Mouse (Mus musculus): Measurements from ENCODE around the gene Capn6. TPM values are rescaled to one million over a fixed set of nuclear protein-coding genes. Genes with fewer than 3 reads are reported as not detected.

The Capn6 gene
- total and polyA plus RNA-seq, 3 experiments: not detected

GRCm38 (mm10) chrX:143762556-143762955 lies 64.7 kb downstream of the Capn6 start:
- DNase-seq (ENCODE audit: extremely low read depth): no peak
- in situ Hi-C loops (cut with MboI; ENCODE audit: low pct_ligation_motif_present, low pct_unique_long_range_greater_than_20kb, low sequenced_read_pairs) (no loop called here), dilution Hi-C loops (cut with MboI; ENCODE audit: extremely low pct_ligation_motif_present, extremely low pct_unique_long_range_greater_than_20kb, low sequenced_read_pairs) (no loop called here)
- H3K27me3 ChIP-seq (replicated peaks): no peaks in the 10 kb centered on the region
- H3K9me3 ChIP-seq (replicated peaks; ENCODE audit: low read length): no peaks in the 10 kb centered on the region
- no peaks in the 10 kb centered on the region for H3K79me2 ChIP-seq (replicated peaks; ENCODE audit: control insufficient read depth, extremely low read depth, insufficient read depth, poor library complexity, severe bottlenecking)
- H3K27ac ChIP-seq (ENCODE audit: insufficient read depth, low read depth): no peak overlapping the region
- H3K4me3 ChIP-seq (replicated peaks in 1 of 3; ENCODE audit: low read depth in 2 of 3, low read length in 2 of 3, poor library complexity in 1 of 3): no peak overlapping the region
- H3K4me2 ChIP-seq (ENCODE audit: insufficient read depth, low read depth, poor library complexity, severe bottlenecking): no peak overlapping the region
- TF ChIP-seq RCOR1 (conservative IDR thresholded peaks at IDR 0.05; ENCODE audit: low read depth, low read length) (no peak), JUND (conservative IDR thresholded peaks at IDR 0.05; ENCODE audit: low read depth, low read length) (no peak), CHD1 (IDR thresholded peaks at IDR 0.05; ENCODE audit: low read depth, low read length) (no peak), MAFK (IDR thresholded peaks at IDR 0.05; ENCODE audit: insufficient replicate concordance, low read length) (no peak), JUN (IDR thresholded peaks at IDR 0.05; ENCODE audit: insufficient read depth, low read depth, low read length) (no peak), IRF4 (IDR thresholded peaks at IDR 0.05; ENCODE audit: low read depth, low read length) (no peak), MEF2A (IDR thresholded peaks at IDR 0.05; ENCODE audit: borderline replicate concordance, low read depth, low read length) (no peak), CTCF (conservative IDR thresholded peaks at IDR 0.05 in 1 of 2, IDR thresholded peaks at IDR 0.05 in 1 of 2; ENCODE audit: low read depth in 2 of 2, low read length in 2 of 2) (no peak), MYC (IDR thresholded peaks at IDR 0.05; ENCODE audit: low read depth, low read length) (no peak), UBTF (IDR thresholded peaks at IDR 0.05; ENCODE audit: low read depth, low read length) (no peak), MAZ (IDR thresholded peaks at IDR 0.05; ENCODE audit: low read depth, low read length) (no peak), ELF1 (IDR thresholded peaks at IDR 0.05; ENCODE audit: low read depth, low read length) (no peak), USF2 (conservative IDR thresholded peaks at IDR 0.05; ENCODE audit: low read depth, low read length) (no peak), ZNF384 (IDR thresholded peaks at IDR 0.05; ENCODE audit: low read depth, low read length) (no peak), KAT2A (IDR thresholded peaks at IDR 0.05; ENCODE audit: insufficient replicate concordance, low read length) (no peak), TBP (conservative IDR thresholded peaks at IDR 0.05; ENCODE audit: low read depth, low read length) (no peak), SIN3A (IDR thresholded peaks at IDR 0.05; ENCODE audit: low read length) (no peak), SMC3 (IDR thresholded peaks at IDR 0.05; ENCODE audit: low read depth, low read length) (no peak), BHLHE40 (IDR thresholded peaks at IDR 0.05; ENCODE audit: low read depth, low read length) (no peak), NRF1 (IDR thresholded peaks at IDR 0.05; ENCODE audit: low read depth, low read length) (no peak)
- H3K4me1 ChIP-seq (ENCODE audit: control insufficient read depth in 1 of 2, insufficient read depth in 2 of 2): no peaks in the 10 kb centered on the region
- H3K9ac ChIP-seq (ENCODE audit: insufficient read depth, low read depth): no peak overlapping the region
- H3K36me3 ChIP-seq (replicated peaks in 1 of 2; ENCODE audit: control insufficient read depth in 1 of 2, insufficient read depth in 1 of 2, low read length in 1 of 2): no peaks in the 10 kb centered on the region

Other genes with a start within 250 kb of the Capn6 start
- gene Dcx, start 105.9 kb upstream of the Capn6 start, total RNA-seq (2012; rRNA removed): not detected in 2 replicates
- gene Dcx, start 105.9 kb upstream of the Capn6 start, total RNA-seq (2014; rRNA removed): not detected in 2 replicates
- gene Dcx, start 105.9 kb upstream of the Capn6 start, polyA plus RNA-seq (2012; ENCODE audit: insufficient read length, low read depth): not detected in 2 replicates

All from CH12.LX (cell line).